Mouse (Mus musculus) right cerebral cortex, postnatal 36 days (tissue): ENCODE measurements around the gene Ubl5.
"Not testable (repeated sequence)": the region's sequence is repeated elsewhere in the genome, so short reads cannot be mapped to it uniquely, and the experiment has no call there.

Source experiments
- DNase-seq, 2 experiments: peaks; one replicate each; pipeline ENCODE4 v3.0.0; 2022; ENCODE audit warnings: low spot score in 2 of 2, mixed read lengths in 1 of 2

The Ubl5 gene

DNA sequence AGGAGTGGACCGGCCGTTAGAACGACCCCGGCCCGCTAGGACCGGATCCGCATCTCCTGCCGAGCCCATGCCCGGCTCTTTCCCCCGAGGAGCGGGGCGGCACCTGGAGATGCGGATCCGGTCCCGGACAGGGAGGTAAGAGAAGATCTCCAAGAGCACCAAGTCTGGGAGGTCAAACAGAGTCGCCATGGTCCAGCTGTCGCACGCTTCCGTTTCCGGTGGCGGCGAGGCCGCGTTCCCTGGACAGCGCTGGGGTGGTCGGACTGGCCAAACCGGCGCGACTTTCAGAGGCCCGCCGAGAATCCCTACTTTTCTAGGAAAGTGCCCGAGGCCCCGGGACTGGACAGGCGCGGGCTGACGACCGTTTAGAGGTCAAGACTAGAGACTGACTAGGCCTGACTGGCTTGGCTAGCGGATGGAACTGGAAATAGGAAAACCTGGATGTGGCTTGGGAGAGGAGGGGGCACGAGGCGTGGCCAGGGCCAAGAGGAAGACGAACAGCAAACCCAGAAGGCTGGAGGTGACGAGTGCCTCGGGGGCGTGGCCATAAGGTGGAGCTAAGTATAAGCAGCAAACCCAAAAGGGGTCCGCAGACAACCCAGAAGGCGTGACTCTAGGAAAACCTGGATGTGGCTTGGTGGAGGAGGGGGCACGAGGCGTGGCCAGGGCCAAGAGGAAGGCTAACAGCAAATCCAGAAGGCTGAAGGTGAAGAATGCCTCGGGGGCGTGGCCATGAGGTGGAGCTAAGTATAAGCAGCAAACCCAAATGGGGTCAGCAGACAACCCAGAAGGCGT is at the start of gene Ubl5:
Ubl5 (plus strand) TSS at position 778 of the 795 bp plus-strand sequence.
- DNase-seq, result no peak

DNA sequence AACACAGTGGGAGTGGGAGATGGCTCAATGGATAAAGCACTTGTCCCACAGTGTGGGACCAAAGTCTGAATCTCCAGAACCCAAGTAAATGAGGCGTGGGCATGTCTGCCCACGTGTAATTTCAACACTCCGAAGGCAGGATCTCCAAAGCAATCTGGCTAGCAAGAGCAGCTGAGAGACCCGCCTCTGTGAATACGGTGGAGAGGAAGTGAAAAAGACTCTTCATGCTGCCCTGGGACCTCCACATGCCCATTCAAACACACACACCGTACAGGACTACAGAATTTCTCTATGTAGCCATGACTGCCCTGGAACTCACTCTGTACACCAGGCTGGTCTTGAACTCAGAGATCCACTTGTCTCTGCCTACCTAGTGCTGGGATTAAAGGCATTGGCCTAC is 41.4 kb upstream of the Ubl5 start:
- DNase-seq, result no peak

DNA sequence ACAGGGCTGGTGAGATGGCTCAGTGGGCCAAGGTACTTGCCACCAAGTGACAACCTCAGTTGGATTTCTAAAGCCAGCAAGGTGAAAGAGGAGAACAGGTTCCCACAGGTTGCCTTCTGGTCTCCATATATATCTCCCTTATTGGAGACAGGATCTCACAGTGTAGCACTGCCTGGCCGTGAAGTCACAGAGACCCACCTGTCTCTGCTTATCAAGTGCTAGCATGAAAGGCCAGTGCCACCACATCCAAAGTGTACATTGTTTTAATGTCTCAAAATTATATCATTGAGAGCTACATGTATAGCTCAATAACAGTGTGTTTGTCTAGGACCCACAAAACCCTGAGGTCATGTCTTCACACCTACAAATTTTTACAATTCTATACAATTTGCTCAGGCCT is 36.4 kb upstream of the Ubl5 start:
- DNase-seq, result no peak

DNA sequence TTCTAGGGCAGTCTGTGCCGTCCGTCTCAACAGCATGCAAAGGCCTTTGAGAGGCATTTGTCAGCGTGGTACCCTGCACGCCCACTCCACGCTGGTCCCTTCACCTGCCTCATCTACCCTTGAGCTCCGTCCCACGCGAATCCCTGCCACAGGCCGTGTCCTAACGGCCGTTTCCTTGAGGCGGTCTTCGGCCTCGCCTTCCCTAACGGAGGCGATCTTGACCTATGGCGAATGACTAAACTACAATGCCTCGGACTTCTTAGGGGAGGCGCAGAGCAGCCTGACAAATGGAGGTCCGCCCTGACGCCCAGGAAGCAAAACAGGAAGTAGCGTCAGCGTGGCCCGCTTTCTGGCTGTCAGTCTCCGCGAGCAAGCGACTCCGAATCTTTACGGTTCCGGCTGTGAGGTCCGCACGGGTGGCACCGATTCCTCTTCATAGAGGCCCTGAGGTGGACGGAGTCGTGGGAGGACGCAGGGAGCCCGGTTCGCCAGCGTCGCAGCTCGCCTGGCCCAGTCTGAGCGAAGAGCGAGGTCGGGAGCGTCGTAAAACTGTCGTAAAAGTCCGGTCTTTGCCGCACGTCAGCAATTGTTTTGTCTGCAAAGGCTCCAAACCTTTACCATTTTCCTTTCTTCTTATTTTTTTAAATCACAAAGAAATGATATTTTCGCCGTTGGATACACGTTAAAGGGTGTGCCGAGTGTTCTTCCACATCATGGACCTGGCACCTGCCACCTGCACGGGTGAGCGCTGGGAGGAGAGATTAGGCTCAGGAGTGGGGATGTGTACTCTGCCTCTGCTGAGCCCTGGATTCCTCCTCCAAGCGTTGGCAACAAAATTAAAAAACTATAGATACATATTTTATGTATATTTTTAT is 35.3 kb upstream of the Ubl5 start:
- DNase-seq, result peak; percentile 85 to 86

DNA sequence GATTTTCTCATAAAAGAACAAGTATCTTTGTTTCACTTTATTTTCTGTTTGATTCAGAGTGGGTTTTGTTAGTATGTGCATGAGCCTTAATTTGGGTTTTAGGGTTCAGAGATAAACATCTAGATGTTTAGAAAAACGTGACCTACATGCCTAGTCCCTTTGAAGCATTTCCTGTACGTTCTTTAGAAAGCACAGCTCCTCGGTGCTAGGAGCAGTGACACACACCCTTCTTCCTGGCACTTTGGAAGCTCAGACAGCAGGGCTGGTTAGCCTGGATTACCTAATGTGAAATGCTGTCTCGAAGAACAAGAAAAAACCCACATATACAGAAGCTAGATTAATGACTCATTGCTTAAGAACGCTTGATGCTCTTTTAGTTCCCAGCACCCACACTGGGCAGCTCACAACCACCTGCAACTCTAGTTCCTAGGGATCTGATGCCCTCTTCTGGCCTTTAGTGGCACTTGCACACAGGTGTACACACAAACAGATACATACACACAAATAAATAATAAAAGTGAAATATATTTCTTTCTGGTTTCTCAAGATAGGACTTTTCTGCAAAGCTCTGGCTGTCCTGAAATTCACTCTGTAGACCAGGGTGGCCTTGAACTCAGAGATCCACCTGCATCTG is 32.7 kb upstream of the Ubl5 start:
- no peak for DNase-seq

DNA sequence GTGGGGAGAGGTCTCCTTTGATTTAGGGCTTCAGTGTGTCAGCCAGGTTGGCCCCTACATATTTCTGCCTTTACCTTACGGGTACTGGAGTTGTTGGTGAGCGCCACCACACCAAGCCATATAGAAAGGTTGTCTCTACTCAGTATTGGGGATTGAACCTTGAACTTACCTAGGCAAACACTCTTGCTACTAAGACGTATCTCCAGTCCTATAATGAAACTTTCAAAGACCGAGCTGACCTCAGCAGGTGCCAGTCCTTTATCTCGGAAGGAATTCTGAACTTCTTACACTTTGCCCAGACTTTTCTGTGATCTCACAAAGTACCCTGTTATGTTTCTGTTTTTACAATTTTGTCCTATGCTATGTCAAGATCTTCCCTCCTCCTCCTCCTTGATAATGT is 30.7 kb upstream of the Ubl5 start:
- no peak for DNase-seq

DNA sequence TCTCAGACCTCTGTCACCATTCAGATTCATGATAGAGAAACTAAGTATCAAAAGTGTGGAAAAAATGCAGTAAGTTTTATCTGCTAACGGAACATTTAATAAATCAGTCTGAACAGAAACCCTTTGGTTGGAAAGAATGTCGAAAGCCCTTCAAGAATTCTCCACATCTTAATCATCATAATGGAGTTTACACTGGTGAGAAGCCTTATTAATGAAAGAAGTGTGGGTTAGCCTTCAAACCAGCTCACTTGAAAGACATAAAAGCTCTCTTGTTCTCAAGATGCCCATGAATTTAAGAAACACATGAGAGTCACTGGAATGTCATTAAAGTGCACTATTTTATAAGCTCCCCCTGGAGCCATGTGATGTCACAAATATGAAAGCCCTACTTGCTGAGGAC is 26.0 kb upstream of the Ubl5 start:
- no peak for DNase-seq

DNA sequence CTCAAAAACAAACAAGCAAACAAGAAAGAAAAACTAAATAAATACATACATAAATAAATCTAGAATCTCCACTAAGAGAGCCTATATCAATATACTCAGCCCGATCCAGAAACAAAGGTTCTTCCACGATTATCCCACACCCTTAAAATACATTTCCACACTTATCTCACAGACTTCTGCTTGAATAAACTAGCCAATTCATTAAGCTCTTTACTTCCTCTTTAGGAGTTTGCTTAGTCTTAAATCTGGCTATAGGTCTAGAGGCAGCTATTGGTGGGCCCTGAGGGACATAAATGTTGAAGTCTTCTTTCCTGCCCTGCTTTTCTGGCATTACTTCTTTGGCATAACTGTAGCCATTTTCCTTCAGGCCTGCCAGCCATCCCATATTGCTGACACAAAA is 11.3 kb upstream of the Ubl5 start:
- no peak for DNase-seq

DNA sequence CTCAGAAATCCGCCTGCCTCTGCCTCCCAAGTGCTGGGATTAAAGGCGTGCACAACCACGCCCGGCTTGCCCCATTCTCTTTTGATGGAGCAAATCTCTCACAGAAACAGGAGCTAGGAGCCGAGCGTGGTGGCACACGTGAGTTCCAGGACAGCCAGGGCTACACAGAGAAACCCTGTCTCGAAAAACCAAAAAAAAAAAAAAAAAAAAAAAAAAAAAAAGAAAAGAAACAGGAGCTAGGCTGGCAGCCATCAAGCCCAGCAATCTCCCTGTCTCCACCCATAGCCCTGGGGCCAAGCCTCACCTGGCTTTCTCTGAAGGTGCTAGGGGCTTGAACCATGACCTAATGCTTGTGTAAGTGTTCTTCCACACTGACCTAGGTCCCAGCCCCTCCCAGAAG is 7.0 kb upstream of the Ubl5 start:
- DNase-seq, result not testable (repeated sequence)

DNA sequence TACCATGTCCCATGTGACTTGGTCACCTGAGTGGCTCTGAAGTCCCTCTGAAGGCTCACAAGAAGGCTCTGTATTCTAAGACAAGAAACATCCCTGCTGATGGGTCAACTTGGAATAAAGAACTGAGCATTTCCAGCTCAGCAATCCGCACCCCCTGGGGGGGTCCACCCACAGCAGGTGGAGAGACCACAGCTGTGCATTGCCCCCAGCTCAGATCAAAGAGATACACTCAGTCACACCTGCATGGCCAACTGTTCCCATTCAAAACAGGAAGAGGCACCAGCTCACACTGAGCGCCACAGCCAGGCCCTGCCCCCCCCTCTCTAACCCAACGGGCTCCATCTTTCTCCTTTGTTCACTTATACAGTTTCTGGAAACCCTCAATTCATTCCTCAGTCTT is 6.4 kb upstream of the Ubl5 start:
- no peak for DNase-seq

DNA sequence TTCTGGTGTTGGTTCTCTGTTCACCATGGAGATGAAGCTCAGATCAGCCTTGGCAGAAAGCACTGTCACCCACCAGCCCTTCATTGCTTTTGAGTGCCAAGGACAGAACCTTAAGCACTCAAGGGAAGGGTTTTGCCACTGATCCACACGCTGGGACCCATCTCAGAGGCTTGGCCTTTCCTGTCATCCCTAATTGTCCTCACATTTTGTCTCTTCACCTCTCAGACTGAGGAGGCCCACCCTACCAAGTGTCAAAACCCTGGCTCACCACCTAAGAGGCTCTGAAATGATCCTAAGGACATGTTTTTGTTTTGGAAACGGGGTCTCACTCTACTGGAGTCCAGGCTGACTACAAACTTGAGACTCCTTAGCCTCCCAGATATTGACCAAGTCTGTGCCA is 5.9 kb upstream of the Ubl5 start:
- DNase-seq, result no peak

DNA sequence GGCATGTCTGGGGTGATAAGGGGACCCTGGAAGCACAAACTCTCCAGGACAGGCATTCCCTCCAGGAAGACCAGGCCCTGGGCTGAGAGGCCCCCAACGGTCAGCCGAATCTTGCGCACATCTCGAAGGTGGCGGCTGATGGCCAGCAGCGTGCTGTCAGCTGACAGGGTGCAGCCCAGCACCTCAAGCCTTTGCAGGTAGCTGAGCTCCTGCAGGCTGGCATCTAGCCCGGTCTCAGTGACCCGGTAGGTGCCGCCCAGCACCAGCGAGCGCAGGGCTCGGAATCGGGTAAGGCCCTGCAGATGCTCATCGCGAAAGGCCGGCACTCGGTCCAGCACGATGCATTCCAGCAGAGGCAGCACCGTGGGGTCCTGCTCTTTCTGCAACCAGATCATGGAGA is 4.1 kb upstream of the Ubl5 start:
- no peak for DNase-seq

DNA sequence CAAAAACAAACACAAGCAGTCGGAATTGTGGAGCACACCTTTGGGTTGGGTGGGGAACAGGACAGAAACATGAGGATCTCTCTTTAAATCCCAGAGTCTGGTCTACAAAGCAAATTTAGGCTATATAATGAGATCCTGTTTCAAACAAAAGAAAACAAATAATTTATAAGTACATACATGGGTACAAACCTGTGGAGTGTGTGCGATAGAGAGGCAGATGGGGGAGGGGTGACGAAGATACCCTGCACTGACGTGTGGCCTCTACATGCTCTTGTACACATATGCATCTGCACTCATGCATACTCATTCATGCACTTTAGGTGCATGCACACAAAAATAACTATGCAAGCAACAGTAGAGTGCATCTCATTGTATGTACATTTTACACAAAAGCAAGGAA is 3.2 kb upstream of the Ubl5 start:
- DNase-seq, result no peak

DNA sequence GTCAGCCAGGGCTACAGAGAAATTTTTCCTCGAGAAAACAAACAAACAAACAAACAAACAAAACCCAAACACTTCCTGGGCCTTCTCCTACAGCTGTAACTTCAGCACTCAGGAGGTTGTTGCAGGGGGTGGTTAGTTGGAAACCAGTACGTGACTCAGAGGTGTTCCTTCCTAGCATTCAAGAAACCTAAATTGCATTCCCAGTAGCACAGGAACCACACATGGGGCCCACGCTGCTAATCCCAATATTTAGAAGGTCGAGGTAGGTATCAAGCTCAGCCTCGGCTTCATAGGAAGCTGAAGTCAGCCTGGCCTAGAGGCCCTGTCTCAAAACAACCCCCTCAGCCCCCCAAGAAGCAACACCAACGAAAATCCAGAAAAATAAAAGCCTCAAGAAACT is 1.2 kb upstream of the Ubl5 start:
- DNase-seq, result no peak

DNA sequence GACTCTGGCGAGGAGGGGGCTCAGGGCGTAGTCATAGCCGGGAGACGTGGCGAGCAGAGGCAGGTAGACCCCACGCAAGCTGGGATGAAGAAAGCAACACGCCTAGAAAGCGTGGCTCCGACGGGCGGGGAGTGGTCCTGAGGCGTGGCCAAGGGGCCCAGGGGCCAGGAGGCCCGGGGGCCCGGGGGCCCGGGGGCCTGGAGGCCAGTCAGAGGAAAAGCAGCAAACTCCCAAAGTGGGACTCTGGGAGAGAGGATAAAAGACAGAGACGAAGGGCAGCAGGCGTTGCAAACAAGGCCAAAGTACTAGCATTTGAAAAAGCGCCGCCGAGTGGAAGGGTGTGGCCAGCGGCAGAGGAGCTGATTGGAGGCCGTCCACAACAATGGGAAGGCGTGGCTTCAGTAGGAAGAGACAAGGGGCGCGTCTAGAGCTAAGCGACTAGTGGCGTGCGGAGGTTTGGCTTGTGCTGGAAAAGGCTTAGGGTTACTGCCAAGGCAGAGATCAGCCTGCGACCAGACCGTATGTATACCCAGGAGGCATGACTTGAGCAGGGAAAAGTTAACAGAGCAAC is 303 bp downstream of the Ubl5 start:
- DNase-seq, result no peak

DNA sequence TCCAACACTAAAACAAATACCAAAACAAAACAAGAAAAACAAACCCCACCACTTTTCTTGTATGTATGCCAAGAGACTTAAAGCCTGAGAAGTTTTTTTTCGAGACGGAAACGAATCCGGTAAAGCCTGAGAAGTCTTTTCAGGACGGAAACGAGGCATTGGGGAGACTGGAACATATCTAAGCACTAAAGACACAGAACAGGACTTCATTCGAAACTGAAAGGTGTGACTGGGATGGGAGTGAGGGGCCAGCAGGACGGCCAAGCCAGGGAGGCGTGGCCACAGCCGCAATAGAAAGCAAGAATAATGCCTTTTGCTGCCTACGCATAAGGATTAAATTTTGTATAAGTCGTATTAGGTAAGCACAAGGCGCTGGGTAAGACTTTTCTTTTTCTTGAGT is 1.1 kb downstream of the Ubl5 start:
- DNase-seq, result no peak

DNA sequence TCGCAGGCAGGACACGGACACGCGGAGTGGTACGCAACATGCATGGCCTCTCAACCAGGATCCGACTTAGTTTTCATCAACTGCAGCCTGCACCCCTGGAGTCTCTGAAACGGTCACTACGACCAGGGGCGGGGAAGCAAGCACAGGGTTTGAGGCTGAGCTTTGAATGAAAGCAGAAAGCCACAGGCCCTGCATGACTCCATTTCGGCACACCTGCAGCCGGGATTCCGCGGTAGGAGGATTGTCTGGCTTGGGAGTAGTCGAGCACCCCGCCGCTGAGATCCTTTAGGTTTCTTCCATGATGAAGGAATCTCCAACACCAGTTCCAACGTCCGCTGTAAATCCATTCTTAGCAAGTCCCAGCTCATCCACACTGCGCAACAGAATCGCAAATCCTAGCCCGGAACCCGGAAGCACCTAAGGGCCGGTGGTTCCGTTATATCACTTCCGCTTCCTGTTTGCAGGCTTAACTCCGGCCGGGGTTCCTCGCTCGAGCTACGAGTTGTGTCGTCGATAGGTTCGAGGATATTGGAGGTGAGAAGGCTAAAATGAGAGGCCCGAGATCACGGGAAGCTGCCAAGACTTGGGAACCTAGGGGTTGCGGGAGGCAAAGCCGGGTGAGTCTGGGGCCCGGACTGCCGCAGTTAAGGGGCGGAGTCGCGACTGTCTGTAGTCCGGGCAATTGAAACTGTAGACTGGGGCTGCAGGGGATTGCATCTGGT is 1.8 kb downstream of the Ubl5 start, which contains the start of gene Fbxl12:
Fbxl12 (minus strand) TSS at position 408 of the 722 bp plus-strand sequence.
- peak in 1 of 2 experiments; percentile 68 for DNase-seq

DNA sequence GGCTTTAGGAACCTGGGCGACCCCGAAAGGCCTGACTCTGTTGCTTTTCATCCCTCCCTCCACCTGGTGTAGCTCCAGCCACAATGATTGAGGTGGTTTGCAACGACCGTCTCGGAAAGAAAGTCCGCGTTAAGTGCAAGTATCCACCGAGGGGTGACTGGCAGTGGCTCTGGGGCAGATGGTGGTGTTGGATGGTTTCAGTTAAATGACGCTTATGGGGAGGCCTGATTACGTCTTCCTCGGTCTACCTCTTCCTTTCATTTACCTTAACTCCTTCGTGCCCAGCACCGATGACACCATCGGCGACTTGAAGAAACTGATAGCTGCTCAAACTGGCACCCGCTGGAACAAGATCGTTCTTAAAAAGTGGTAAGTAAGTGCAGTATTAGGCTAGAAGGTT is 2.4 kb downstream of the Ubl5 start:
- no peak for DNase-seq

DNA sequence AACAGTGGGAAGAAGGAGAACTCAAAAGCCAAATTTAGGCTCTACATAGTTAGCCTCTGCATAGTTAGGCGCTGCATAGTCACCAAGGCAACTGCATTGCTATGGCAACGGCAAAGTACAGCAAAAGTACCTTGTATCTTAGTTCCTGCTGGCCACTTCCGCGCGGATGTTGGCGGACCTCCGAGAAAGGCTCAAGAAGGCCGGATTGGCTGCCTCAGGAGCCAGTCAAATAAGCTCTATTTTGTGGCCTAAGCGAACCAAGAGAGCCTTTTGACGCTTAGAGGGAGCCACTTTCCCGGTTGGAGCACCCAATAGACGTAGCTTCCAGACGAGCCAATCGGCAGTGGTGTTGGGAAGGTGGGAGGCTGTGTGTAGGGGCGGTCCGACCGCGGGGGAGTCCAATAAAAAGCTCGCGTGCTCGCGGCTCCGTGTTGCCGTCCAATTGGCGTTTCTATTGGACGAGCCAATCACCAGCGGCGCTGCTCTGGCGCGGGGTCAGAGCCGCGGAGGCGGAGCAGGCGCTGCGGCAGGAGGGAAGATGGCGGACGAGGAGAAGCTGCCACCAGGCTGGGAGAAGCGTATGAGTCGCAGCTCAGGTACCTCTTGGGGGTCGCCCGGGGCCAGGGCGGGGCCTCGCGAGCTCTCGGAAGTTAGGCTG is 9.1 kb downstream of the Ubl5 start, which contains the start of gene Pin1:
Pin1 (plus strand) TSS at position 494 of the 658 bp plus-strand sequence.
- peak; percentile 100 for DNase-seq

DNA sequence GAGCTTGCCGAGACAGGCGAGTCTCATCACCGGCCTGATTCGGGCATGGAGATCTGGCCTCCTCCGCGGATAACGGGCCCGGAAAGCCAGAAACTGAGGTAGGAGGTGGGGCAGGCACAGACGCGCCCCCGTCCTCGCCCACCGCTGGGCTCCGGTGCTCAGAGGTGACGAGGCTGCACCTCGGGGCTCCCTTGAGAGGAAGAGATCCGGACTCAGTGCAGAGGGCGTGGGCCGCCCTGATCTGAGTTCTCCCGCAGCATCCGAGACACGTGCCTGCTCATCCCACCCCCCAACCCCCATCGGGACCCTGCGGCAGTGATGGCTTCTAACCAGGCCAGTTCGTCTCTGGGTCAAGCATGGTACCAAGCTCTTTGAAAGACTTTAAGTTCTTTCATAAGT is 9.6 kb downstream of the Ubl5 start:
- no peak for DNase-seq

DNA sequence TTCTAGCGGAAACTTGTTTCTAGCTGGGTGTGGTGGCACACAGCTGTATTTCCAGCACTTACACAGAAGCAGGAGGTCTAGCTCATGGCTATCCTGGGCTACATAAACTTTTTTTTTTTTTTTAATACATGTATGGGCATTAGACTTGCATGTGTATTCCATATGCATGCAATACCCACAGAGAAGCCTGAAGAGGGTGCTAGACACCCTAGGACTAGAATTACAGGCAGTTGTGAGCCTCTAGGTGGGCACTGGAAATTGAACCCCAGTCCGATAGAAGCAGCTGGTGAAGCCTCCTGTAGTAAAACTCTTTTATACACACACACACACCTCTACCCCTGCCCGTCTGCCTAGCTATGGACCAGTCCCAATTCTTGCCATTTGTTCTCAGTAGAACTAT is 11.2 kb downstream of the Ubl5 start:
- no peak for DNase-seq
